Mouse (Mus musculus) spleen, postnatal 14 days (tissue): Measurements from ENCODE around the gene Rpl9-ps6.

ENCODE experiments used
- DNase-seq, 2 experiments: peaks; one replicate each; pipeline ENCODE4 v3.0.0; 2021 to 2022; ENCODE audit warnings: low spot score in 2 of 2

Rpl9-ps6 gene

GRCm38 (mm10) chr19:32466478-32466877, at the start of gene Rpl9-ps6:
TSS of gene Rpl9-ps6 (minus strand) at chr19:32466578.
- DNase-seq: no peak

GRCm38 (mm10) chr19:32512518-32512917, 46.1 kb upstream of the Rpl9-ps6 start:
- no peak for DNase-seq

GRCm38 (mm10) chr19:32510962-32511361, 44.6 kb upstream of the Rpl9-ps6 start:
- DNase-seq: no peak

- no peak for DNase-seq
These were observed 43.9 kb upstream of the Rpl9-ps6 start for GRCm38 (mm10) chr19:32510267-32510666.

- DNase-seq: no peak
These were observed 41.1 kb upstream of the Rpl9-ps6 start for GRCm38 (mm10) chr19:32507526-32507925.

GRCm38 (mm10) chr19:32507100-32507499, 40.7 kb upstream of the Rpl9-ps6 start:
- no peak for DNase-seq

- no peak for DNase-seq
These were observed 40.1 kb upstream of the Rpl9-ps6 start for GRCm38 (mm10) chr19:32506514-32506913.

GRCm38 (mm10) chr19:32506081-32506480, 39.7 kb upstream of the Rpl9-ps6 start:
- DNase-seq: no peak

GRCm38 (mm10) chr19:32501414-32501813, 35.0 kb upstream of the Rpl9-ps6 start:
- DNase-seq: no peak

- DNase-seq: no peak
These were observed 31.6 kb upstream of the Rpl9-ps6 start for GRCm38 (mm10) chr19:32498002-32498401.

- no peak for DNase-seq
These were observed 31.0 kb upstream of the Rpl9-ps6 start for GRCm38 (mm10) chr19:32497411-32497810.

GRCm38 (mm10) chr19:32495034-32495433, 28.7 kb upstream of the Rpl9-ps6 start:
- DNase-seq: no peak

- DNase-seq: no peak
These were observed 28.2 kb upstream of the Rpl9-ps6 start for GRCm38 (mm10) chr19:32494611-32495010.

GRCm38 (mm10) chr19:32493471-32493870, 27.1 kb upstream of the Rpl9-ps6 start:
- no peak for DNase-seq

GRCm38 (mm10) chr19:32492981-32493380, 26.6 kb upstream of the Rpl9-ps6 start:
- no peak for DNase-seq

GRCm38 (mm10) chr19:32492339-32492738, 26.0 kb upstream of the Rpl9-ps6 start:
- no peak for DNase-seq

GRCm38 (mm10) chr19:32490976-32491375, 24.6 kb upstream of the Rpl9-ps6 start:
- DNase-seq: no peak

- no peak for DNase-seq
These were observed 23.0 kb upstream of the Rpl9-ps6 start for GRCm38 (mm10) chr19:32489166-32489895.

GRCm38 (mm10) chr19:32487595-32488255, 21.3 kb upstream of the Rpl9-ps6 start:
- DNase-seq: no peak

- DNase-seq: peak; percentile 67 to 70
These were observed 19.8 kb upstream of the Rpl9-ps6 start for GRCm38 (mm10) chr19:32486106-32486724.

- peak; percentile 72 to 81 for DNase-seq
These were observed 19.3 kb upstream of the Rpl9-ps6 start, which contains the start of gene Minpp1 for GRCm38 (mm10) chr19:32485681-32486105. TSS of gene Minpp1 (plus strand) at chr19:32485769.

GRCm38 (mm10) chr19:32484941-32485660, 18.7 kb upstream of the Rpl9-ps6 start:
- DNase-seq: no peak
